Mouse (Mus musculus): ENCODE measurements around the gene Fto.

Gene Fto

DNA sequence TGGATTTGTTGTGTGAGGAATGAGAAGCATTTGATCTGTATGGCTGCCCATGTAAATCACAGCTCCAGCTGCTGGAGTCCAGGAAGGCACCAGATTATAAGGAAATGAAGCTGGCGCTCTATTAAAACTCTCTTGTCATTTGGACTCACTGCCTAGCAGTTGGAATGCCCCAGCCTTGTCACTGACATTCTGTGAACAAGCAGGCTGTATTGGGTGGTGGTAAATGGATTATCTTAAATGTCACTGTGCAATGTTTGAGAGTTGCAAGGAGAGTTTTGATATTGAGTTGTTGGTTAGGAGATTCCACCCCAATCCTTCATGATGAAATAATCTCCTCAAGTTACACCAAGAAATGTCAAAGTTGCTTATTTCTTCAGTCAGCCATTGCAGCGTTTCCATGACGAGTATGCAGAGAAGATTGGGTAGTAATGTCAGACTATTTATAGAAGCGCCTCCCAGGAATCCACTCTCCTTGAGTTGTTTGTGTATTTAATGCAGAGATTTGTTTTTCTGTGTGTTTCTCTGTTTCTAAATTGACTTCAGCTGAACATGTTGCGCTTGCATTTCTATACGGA is 246.8 kb downstream of the Fto start:
- DNase-seq (ENCODE audit: extremely low spot score), result no peak

DNA sequence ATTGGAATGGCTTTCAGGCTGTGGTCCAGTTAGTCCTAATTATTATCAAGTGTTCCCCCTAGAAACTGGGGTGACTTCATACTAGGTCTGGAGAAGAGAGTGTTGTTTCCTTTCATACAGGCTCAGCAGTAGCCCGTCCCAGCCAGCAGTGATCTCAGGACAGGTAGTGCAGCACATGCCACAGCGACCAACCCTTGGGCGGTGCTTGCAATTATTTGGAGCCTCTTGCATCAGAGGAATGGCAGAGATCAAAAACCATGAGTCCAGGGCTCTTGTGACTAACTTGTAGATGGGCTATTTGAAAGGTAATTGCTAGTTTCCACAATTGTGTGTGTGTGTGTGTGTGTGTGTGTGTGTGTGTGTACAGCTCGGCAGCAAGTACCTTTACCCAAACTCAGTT is 247.9 kb downstream of the Fto start:
- no peak for DNase-seq (ENCODE audit: extremely low spot score)

DNA sequence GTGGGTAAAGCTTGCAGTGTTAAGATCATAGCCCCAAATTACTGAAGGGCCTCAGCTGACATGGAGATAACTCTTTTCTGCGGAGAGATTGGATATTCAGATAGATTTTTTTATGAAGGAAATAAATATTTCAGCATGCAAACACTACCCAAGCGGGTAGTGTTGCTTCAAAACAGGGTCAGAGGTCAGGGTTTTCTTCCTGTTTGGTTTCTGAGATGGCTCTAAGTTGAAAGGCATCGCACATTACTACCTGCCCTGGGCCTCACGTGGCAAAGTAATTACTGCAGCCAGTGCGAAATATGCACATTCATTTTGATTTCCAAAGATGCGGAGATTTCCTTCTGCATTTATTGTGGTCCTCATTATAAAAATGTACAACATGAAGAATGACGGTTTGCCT is 249.3 kb downstream of the Fto start:
- DNase-seq (ENCODE audit: extremely low spot score), result no peak

DNA sequence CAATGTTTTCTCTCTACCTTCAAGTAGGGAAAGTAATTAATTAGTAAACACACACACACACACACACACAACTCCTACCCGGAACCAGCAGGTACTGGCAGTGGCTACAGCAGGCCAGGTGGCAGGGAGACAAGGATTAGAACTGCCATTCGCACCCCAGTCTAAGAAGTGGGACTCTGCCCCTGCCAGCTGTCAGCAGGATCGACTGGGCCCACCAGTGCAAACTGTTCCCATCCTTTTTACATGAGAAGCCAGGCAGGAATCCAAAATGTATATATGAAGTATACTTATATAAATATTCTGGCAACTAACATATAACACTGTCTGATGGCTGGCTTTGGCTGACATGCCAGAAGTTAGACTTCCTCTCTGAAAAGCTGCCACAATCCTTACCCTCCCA is 250.0 kb downstream of the Fto start:
- DNase-seq (ENCODE audit: extremely low spot score), result no peak

DNA sequence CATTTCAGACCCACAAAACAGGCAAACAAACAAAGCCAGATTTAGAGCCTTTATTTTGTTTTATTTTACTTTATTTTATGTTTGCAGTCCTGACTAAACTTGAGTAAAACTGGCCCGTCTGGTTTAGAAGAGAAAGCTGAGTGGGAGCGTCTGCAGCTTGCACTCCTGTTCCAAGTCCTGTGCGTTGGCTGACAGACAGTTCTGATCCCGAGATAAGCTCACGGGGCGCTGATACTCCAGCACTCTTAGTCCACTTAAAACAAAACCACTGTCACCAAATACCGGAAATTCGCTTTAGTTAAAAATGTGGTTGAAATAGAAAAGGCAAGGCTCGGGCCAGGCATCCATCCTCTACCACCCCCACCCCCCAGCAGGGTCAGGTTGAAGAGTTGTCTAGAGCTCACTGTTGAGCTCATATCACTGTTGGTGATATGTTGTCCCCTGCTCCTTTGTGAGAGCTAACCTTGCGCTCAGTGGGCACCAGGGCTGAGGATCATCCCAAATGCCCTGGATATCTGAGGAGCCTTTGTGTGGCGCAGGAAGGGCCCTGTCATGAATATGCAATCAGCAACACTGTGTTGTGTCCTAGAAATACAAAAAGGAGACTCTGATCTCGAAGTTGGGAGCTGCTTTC is 252.7 kb downstream of the Fto start:
- no peak for DNase-seq (ENCODE audit: extremely low spot score)

DNA sequence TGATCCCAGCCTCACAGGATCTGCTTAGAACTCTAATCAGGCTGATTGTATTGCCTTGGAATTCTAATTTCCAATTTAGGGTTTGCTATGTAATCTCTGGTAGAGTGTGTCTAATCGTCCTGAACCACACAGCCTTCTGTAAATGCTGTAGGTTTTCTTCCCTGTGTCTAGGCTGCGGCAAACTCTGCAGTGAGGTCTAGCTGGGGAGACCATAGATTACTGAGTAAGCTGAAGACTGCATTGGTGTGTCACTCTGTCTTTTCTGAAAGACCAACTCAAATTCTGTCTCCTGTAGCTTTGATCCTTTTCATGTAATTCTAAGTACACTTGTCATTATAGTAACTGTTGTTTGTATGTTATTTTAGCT is 253.2 kb downstream of the Fto start:
- no peak for DNase-seq (ENCODE audit: extremely low spot score)

DNA sequence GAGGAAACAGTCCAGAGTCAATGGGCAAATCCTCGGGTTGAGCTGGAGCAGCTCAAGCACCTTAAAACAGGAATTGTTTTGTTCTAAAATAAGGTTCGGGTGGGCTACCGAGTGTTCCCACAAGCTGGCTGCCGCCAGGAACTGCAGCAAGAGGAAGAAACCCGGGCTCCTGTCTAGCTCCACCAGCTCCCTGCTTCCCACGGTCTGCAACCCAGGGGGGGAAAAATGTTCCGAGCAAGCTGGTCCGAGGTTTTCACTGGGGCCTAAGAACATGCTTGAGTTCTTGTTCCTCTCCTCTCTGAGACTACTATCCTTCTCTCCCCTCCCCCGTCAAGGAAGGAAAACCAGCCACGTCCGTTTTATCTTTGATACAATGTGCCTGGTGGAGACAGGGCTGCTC is 256.5 kb downstream of the Fto start:
- no peak for DNase-seq (ENCODE audit: extremely low spot score)

DNA sequence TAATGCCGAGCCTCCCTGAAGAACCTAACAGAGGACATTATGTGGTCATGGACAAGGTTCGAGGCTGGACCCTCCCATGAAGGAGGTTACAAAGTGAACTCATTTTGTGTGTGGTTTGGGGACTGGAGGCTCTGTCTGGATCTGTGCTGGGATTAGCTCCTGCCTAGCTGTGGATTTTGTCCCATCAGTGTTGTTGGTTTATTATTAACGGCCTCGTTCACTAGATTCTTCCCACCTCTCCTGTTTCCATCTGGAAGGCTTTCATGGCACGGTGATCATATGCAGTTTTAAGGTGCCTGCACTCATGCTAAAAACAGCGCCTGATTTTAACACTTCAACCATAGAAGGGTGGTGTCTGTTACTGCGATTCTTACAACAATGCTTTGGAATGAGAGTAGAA is 257.5 kb downstream of the Fto start:
- DNase-seq (ENCODE audit: extremely low spot score), result no peak

DNA sequence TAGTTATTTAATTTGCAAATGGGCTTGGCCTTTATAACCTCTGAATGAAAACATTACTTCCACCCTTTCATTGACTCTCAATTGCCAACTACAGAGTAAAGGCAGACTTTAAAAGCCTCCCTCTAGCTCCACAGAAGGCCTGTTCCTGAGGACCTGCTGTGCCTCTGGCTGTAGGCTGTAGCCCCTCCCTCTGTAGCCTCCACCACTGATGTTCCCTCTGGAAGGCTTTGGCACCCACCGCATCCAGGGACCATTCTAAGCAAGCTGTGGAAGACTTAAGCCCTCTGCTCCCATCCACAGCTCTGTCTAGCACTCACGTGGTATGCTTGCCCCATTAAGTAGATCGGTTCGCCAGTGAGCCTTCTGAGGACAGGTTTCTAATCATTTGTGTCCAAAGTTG is 258.7 kb downstream of the Fto start:
- DNase-seq (ENCODE audit: extremely low spot score), result no peak

DNA sequence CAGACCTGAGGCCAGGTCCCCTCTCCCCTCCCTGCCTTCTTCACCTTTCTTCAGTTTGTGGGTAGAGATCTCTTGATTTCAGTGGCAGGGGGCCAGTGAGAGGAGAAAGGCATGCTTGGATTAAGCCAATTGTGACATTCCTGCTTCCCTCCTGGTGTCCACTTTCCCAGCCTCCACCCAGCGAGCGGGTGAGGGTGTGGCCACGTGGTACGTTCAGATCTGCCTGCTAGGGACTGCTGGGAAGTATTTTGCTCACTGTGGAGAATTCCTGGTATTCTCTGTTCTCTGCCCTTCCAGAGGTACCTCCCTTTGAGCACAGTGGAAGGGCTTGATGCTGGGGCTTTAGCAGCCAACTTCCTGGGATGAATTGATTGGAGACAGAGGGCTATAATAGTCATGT is 259.3 kb downstream of the Fto start:
- DNase-seq (ENCODE audit: extremely low spot score), result no peak

DNA sequence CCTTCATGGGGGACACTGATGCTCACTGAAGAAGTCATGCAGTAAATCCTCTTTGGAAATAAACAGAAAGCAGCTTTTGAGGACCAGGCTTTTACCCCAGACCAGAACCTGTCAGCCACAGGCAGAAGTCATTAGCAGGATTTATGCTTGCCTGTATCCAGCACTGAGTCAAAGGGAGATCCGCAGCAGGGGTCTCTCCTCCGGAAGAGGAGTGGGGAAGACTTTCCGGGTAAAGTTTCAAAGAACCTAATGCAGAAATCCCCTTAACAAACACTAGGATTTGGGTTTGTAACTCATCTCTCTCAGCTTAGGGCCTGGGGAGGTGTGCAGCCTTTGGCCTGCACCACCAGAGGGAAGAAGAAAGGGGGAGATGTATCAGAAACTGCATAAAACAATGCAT is 262.3 kb downstream of the Fto start:
- DNase-seq (ENCODE audit: extremely low spot score), result peak; percentile 50

DNA sequence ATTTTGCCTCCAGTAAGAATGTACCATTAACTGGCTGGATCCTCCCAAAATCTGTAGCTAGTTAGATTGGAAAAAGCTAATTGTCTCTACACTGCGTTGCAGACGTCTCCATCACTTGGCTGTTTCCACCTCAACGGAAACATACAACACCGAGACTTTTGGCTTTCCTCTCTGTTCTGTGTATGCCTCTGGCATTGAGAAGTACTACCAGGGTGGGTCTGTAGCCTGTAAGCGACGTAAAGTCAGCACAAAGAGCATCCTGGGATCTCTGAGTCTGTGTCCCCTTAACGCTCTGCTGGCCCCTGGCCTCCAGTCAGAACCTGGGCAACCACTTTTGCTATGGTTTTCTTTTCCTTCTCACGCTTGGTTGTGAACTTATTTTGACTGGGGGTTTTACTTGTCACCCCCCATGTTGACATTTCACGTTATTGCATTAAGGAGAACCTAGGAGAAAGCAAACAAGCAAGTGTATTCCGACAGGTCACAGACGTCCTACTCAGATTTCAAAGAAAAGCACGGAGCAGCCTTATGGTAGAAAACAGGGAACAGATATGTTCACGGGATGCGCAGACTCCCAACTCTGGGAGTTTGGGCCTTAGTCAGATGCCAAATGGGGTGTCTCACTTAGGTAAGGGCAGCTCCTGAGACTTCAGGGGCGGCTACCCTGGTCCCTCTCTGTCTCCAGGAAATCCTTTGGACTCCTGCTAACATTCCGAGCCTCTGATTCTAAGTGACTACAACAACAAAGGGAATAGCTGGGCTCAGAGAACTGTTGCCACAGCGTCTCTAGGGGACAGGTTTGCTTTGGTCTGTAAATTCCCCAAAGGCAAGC is 263.0 kb downstream of the Fto start:
- peak; percentile 66 for DNase-seq (ENCODE audit: extremely low spot score)

DNA sequence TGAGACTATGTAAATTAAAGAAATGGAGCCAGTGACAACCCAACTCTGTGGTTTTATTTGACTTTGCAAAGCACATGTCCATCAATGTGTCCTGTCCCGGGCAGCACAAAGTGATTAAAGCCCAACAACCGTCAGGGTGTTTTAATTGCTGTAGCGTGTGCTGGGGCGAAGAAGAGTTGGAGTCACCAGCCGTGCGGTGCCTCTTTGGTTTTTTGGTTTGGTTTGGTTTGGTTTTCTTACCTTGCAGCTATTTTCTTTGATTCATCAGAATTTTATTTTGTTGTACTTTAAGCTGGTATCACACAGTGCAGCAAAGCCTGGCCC is 263.6 kb downstream of the Fto start:
- DNase-seq (ENCODE audit: extremely low spot score), result no peak

DNA sequence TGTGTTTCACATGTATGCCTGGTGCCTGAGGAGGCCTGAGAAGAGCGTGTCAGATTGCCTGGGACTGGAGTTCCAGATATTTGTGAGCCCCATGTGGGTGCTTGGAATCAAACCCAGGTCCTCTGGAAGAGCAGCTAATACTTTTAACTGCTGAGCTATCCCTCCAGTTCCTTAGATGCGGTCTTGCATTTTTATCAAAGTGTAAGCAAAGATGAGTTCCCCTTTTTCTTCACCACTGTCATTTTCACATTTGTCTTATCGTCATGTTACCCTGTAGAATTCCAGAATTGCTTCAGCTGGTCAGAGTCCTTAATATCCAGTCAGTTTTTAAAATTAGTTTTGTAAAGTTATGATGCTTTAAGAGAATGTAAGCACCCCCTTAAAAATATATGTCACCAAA is 264.3 kb downstream of the Fto start:
- no peak for DNase-seq (ENCODE audit: extremely low spot score)

DNA sequence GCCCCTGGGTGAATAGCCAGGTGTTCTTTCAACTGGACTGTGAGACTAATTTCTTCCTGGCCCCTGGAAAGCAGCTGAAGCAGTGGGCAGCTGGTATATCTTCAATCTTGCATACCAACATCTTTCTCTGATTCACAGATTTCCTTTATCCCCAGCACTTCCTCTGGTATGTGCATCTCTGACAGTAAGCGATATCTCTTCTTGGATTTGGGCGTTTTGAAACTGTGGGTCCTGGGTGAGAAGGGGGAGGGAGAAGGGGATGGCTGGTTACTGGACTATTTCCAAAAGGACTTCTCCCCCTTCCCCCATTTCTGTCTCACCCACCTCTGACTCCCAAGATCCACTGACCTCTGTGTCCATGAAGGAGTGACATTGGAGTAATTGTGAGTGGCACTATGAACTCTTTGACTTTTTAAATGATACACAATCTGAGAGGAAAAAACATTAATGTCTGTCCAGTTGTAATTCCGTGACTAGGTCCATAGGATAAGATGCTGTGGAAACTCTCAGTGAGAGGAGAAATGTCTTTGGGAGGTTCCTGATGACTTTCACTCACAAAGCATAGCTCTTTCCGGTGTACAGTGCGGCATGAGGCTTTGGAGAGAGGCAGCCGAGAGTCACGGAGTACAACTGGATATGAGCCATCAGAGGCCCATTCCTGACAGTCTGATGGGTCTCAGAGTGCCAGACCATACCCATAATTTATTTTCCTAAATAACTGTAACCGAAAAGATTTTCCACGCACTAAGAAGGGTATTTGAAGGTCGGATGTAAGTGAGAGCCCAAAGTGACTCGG is 271.5 kb downstream of the Fto start:
- DNase-seq (ENCODE audit: extremely low spot score), result no peak

DNA sequence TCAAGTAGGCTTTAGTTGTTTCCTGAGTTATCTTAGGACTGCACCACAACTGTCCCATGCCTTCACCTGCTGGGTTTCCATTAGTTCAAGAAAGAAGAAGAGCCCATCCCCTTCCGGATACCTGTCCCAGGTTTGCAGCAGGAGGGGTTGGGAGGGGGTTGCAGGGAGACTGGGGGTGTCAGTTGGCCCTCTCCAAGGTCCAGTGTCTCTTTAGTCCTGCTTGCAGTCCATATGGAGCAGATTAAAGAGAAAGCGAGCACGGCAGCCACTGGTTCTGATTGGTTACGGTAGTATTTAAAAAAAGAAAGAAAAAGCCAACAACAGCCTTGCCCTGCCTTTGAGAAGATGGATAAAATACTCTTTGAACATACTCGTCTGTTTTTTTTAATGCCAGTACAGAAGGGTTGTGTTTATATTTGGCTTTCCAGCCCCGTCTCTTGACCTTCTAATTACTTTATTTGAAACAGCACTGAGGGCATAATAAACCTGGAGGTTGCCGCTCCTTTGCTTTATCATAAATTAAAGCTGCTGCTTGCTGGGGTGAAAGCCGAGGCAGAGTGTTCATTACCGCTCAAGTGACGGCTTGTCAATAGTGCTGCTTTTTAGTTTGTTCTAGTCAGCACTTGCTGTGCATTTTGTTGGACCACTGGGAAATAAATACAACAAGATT is 279.2 kb downstream of the Fto start:
- no peak for DNase-seq (ENCODE audit: extremely low spot score)

DNA sequence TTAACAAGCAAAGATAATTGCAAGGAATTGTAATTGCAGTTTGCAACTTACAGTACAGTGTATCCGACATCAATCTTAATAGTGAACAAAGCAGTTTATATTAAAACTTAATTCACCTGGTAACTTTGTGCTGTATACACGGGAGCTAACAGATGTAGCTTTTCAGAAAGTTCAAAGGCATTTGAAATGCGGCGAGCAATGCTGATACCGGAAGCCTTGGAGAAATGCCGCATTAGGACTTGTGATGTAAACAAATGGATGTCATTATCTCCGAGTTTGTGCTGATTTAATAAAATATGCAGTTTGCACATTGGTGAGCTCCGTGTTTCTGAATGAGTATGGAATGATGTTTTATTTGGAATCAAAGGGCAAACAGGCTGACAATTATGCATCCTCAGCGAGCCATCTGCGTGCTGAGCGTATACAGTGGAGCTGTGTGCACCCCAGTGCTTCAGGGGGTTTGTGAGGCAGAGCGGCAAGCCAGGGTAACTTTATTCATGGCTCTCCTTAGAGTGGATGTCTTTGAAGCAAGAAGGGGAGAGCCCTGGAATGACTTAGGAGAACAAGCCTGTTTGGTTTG is 280.0 kb downstream of the Fto start:
- no peak for DNase-seq (ENCODE audit: extremely low spot score)

DNA sequence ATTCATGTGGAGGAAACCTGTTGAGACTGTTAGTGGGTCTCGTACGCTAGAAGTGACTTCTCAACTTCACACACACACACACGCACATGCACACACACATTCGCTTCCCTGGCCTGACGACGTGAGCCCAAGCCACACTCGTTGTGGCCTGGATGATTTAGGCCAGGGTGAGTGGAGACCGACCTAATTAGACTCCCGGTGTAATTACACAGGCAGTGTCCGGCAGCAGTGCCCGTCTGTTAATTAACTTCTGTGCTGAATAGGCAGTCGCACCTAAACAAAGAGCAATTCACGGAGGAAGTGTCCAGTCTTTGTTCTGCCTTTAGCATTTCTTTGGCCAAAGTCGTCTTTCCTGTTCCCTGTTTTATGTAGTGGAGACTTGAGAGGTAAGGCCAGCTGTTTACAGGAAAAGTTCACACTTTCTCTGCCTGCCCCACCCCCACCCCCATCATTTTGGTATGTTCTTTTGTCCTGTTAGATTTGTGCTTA is 286.1 kb downstream of the Fto start:
- DNase-seq (ENCODE audit: extremely low spot score), result no peak

DNA sequence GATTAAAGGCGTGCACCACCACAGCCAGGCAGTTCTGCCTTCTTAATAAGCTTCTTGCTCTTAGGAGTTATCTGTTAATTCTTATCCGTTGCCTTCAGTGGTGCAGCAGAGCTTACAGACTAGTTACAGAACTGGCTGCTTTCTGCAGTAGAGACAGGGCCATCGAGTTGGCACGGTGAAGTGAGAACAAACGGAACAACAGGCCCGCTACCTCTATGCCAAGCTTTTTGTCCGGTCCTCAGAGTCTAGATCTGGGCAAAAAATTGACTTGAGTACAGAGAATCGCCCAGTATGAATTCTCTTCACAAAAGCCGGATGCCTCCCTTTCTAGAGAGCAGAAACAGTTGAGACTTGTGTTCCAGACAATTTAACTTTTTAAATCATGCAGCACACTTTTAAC is 290.4 kb downstream of the Fto start:
- DNase-seq (ENCODE audit: extremely low spot score), result no peak

DNA sequence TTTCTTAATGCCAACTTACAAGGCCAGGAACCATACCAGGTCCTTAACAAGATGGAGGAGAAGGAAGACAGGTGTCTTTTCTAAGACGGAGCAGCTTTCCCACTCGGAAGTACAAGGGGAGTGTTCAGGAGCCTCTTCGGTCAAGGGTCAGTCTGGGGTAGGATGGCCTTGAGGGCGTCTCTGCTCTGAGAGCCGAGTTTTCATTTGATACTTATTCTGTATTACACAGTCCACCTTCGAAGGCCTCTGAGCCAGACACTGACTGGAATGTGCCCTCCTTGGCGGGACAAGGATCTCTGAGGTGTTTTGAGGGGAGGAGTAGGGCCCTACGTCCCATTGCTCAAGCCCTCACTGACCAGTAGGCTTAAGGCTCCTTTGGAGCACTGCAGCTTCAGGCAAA is 292.6 kb downstream of the Fto start:
- no peak for DNase-seq (ENCODE audit: extremely low spot score)

DNA sequence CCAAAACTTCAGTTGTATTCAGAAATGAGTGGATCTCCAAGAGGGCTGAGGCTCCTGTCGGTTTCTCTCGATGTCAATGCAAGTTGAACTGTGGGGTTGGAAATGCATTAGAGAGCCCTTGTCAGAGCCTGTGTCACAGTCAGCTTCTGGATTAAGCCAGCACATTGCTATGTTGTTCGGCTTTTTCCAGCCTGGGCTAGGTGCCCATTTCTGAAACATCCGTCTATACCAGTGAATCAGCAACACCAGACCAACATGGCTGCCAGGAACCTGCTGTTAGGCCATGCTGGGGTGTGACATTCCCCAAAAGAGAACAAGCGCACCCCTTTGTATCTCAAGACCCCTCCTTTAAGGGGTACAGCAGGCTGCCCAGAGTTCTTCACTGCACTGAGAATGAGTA is 293.8 kb downstream of the Fto start:
- DNase-seq (ENCODE audit: extremely low spot score), result no peak

DNA sequence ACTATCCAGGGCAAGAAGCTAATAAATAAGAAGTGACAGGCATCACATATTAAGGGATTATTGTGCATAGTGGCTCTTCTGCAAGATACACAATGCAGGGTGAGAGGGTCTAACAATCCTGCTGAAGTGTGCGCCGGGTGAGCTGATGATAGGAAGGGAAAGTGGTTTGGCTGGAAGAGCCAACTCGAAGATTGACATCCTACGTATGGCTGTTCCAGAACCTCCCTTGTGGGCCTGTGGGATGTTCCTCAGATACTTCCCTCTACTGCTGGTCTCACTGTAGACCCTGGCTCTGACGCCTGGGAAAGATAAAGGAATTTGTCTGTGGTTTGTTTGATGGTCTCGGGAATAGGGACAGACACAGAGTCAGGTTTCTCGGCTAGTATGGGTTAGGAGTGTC is 297.9 kb downstream of the Fto start:
- no peak for DNase-seq (ENCODE audit: extremely low spot score)

Measured in embryo, embryonic 9.5 days (tissue).